Mouse (Mus musculus): Measurements from ENCODE around the gene Plcl1.
"Not testable (repeated sequence)": the region's sequence is repeated elsewhere in the genome, so short reads cannot be mapped to it uniquely, and the experiment has no call there.

Gene Plcl1

DNA sequence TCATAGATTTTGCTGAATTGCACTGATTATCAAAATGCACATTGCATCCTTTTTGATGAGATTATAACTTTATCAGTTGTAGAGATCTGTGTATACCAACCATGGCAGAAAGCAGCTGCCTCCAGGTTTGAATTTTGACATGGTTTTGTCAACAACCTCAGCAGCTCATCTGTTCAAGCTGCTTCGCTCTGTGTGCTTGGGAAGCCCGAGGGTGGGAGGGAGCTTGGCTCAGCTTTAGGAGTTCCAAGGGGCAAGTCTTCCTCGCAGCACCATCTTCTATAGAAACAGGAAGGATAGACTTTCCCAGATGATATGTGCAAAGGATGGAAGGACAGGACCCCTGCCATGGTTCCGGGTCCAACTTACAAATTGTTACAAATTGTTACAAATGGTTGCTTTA, 32.9 kb downstream of the Plcl1 start:
- DNase-seq (ENCODE audit: low spot score in 2 of 2) = no peak

DNA sequence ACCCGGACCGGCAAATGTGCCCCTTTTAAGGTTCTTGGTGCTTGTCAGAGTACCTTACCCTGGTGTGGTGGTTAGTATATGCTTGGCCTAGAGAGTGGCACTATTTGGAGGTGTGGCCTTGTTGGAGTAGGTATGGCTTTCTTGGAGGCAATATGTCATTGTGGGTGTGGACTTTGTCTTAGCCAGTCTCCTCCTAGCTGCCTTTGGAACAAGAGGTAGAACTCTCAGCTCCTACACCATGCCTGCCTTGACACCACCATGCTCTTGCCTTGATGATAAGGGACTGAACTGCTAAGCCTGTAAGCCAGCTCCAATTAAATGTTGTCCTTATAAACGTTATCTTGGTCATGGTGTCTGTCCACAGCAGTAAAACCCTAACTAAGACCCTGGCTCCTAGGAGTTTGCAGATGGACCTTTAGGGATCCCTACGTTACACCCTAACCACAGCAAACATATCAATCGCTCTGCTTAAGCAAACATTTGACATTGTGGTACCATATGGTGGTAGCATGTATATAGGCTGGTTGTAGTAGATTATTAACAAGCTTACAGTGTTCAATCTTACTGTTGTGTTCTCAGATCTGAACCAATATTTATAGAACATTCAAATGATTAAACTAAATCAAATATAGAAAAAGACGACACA, 39.4 kb downstream of the Plcl1 start:
- no peak for DNase-seq (ENCODE audit: low spot score in 2 of 2)

DNA sequence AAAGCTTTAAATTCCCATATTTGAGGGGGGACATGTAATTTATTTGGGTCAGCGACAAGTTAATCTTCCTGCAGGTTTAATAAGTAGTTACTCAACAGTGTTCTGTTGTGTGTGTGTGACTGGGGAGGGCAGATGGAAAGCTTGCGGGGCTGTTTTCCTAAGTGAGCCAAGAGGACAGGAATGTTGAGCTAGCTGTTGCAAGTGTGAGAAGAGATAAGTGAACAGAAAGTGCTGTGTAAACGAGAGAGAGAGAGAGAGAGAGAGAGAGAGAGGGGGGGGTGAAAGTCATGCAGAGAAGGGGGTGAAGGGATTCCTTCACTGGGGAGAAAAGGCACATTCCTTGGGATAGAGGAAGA, 39.9 kb downstream of the Plcl1 start:
- DNase-seq (ENCODE audit: low spot score in 2 of 2) = no peak

GRCm38 (mm10) chr1:55446273-55446672, 40.6 kb downstream of the Plcl1 start:
- no peak for DNase-seq (ENCODE audit: low spot score in 2 of 2)

DNA sequence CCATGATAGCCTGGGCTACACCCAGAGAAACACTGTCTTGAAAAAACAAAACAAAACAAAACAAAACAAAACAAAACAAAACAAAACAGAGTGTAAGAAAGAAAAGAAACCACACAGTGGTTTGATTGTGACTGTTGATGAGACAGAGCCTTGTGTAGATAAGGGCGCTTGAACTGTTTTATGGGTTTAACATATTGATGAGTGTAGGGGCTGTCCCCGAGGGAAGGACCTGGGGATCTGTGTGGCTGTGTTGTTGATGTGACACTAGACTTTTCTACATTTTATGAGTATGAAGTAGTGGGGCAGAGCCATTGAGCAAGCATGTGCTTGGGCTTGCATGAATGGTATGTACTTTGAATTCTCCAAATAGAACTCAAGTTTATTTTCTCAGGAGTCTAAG, 41.2 kb downstream of the Plcl1 start:
- no peak for DNase-seq (ENCODE audit: low spot score in 2 of 2)

GRCm38 (mm10) chr1:55447661-55448060, 41.9 kb downstream of the Plcl1 start:
- no peak for DNase-seq (ENCODE audit: low spot score in 2 of 2)

GRCm38 (mm10) chr1:55448104-55448503, 42.4 kb downstream of the Plcl1 start:
- DNase-seq (ENCODE audit: low spot score in 2 of 2) = no peak

DNA sequence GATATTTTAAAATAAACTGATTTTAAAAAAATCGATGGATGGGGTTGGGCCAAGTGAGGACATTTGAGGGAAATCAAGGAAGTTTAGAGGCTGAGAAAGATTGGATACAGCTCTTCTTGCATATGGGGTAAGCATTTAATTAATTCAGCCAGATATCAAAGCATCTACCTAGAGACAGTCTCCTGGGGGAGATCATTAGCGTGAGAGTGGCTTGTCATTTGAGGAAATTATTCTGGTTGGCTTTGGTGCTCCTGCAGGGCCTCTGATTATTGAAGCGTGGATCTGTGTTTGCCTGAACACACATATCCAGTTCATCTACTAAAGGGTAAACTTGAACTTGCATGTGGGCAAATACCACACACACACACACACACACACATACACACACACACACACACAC, 44.1 kb downstream of the Plcl1 start:
- DNase-seq (ENCODE audit: low spot score in 2 of 2) = no peak

GRCm38 (mm10) chr1:55454119-55454518, 48.4 kb downstream of the Plcl1 start:
- no peak for DNase-seq (ENCODE audit: low spot score in 2 of 2)

GRCm38 (mm10) chr1:55462301-55462700, 56.6 kb downstream of the Plcl1 start:
- no peak for DNase-seq (ENCODE audit: low spot score in 2 of 2)

DNA sequence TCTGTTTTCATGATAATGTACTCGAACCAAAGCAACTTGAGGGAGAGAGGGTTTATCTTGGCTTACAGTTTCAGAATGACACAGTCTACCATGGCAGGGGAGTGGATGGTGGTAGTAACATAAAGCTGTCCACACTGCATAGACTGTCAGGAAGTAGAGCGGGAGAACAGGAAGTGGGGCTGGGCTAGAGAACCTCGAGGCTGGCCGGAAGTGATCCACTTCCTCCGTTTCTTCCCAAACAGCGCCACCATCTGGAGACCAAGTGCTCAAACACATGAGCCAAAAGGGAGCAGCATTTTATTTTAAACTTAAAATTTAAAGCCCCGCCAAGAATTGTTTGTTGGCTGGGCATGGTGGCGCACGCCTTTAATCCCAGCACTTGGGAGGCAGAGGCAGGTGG, 68.0 kb downstream of the Plcl1 start:
- no peak for DNase-seq (ENCODE audit: low spot score in 2 of 2)

DNA sequence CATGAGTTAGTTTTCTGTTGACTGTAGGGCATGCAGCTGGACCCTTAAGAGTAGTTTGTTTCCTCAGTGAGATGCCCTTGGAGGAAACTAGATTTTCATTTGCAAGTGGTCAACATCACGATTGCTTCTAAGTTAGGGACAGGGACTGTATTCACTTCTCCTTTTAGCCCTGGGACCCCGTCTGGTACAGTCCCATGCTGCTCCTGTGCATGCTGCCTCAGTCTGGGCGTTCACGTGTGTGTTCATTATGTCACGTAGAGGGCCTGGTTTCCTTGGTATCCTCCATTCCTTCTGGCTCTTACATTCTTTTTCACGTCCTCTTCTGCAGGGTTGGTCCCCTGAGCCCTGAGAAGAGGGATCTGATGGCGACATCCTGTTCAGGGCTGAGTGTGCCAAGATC, 69.3 kb downstream of the Plcl1 start:
- DNase-seq (ENCODE audit: low spot score in 2 of 2) = no peak

GRCm38 (mm10) chr1:55487371-55487770, 81.7 kb downstream of the Plcl1 start:
- not testable (repeated sequence) for DNase-seq (ENCODE audit: low spot score in 2 of 2)

DNA sequence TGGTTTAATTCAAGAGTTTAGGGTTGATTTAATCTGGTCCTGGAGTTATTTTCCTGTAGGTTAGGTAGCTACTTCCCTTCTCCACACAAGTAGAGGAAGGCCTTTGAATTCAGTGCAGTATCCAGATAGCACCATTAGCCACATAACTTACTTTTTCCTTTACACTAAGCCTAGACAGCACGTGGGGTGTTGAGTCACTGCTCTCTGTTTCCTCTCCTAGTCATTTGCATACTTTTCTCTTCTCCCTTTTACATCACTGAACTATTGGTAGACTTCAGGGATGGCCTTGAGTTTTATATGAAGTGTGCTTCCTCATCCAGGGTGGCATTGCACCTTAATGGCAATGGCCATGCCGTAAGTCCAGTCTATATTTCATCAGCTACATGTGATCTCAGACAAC, 82.5 kb downstream of the Plcl1 start:
- DNase-seq (ENCODE audit: low spot score in 2 of 2) = no peak

- DNase-seq (ENCODE audit: low spot score in 2 of 2) = no peak
Measured at GRCm38 (mm10) chr1:55489355-55489754, 83.6 kb downstream of the Plcl1 start.

DNA sequence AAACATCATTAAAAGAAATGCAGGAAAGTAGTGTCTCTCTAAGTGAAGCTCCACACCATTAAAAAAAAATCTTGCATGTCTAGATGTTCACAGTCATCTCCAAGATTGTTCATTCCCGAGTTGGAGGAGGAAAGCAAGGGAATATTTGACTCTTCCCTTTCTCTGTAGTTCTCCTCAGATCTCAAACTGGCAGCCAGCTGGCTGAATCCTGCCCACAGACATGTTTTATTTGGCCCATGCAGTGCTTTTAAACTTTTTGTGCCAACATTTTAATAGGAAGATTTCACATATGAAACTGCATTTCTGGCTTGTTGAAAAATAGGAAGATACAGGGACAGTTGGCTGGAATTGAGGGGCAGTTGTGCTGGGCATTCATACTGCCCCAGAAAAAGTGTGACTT, 94.2 kb downstream of the Plcl1 start:
- no peak for DNase-seq (ENCODE audit: low spot score in 2 of 2)

DNA sequence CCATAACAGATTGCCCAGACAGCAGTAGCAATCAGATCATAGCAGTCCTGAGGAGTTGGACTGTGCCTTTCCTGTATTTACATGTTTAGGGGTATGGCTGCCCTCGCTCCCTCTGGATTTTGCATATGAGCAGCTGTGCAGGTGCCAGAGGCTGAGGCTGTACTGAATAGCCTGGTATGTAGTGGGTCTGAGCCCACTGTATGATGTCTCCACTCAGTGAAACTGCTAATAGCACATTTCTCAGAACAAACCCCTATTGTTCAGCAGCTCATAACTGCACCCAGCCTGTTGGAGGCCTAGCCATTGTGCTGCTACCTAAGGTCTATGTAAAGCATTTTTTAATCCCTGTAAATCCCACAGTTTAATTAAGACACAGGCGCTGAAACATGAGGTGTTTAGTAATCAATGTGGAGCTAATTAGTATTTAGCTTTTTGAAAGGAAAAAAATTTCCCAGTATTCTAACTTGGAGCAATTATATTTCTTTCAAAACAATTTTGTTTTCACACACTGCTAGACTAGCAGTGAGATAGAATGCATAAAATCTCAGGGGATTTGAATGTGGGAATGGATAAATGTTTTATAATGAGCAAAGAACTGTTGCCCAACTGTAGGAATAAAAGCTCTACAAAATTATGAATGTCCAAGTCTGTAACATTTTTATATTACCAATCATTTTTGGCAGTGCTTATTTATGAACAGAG, 95.4 kb downstream of the Plcl1 start:
- no peak for DNase-seq (ENCODE audit: low spot score in 2 of 2)

DNA sequence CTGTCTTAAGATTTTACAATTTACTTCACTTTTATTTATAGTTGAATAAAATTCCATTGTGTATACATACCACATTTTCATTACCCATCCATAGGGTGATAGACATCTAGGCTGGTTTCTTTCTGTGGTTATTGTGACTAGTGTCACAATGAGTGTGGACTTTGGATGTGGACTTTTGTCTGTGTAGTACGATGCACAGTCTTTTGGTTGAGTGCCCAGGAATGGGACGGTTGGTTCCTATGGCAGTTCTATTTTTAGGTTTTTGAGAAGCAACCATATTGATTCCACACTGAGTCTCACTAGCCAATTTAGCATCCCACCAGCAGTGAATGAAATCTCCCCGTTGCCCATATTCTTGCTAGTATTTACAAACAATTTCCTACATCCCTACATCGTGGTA, 100.1 kb downstream of the Plcl1 start:
- DNase-seq (ENCODE audit: low spot score in 2 of 2) = no peak

DNA sequence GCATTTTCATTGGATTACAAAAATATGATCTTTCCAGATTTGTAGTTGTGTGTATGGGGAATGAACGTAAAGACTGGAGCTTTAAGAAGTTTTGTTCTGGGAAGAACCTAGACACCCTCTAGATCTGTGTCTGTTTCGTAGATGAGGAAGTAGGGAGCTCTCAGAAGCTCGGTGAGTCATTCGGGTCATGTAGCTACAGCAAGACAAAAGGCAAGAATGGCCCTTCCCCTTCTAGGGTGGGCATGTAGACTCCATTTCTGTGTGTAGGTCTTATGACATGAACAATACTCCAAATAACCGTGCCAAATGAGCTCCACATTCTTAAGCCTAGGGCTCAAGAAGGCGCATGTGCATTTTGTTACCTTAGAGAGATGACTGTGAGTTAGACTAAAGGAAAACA, 101.3 kb downstream of the Plcl1 start:
- no peak for DNase-seq (ENCODE audit: low spot score in 2 of 2)

DNA sequence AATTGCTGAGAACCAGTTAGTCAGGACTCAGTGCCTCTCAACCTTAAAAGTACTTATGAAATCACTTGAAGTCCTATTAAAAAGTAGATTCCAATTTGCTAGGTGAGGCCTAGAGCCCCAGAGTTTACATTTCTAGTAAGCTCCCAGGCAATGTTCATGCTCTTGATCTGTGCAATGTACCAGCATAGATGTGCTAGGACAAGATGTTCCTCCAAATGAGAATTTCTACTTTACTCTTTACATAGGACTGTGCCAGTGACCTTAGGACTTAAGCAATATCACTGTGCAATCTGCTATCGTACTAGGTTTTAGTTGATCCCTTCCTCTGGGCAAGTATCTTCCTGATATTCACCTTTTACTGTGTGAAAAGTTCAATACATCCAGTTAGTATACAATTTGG, 103.9 kb downstream of the Plcl1 start:
- no peak for DNase-seq (ENCODE audit: low spot score in 2 of 2)

- no peak for DNase-seq (ENCODE audit: low spot score in 2 of 2)
Measured at GRCm38 (mm10) chr1:55512165-55512564, 106.4 kb downstream of the Plcl1 start.

GRCm38 (mm10) chr1:55512799-55513198, 107.1 kb downstream of the Plcl1 start:
- DNase-seq (ENCODE audit: low spot score in 2 of 2) = not testable (repeated sequence)

DNA sequence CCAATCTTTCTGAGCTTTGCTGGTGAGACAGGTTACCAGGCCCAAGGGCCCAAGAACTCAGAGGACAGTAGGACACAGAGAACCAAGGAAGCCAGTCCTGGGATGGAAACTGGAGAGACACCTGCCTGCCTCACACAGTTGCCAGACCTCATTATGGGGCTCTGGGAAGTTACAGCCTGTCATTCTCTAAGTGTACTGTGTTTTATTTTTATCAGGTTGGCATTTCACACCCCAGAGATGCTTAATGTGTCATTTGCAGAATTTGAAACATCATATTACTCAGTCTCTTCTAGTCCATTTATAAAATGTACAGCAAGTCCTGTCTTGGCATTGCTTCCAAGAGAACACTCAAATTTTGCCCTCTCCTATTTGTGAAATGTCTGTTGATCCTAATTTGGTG, 111.5 kb downstream of the Plcl1 start:
- DNase-seq (ENCODE audit: low spot score in 2 of 2) = no peak

GRCm38 (mm10) chr1:55523966-55524365, 118.2 kb downstream of the Plcl1 start:
- no peak for DNase-seq (ENCODE audit: low spot score in 2 of 2)

Data from urinary bladder, postnatal 4 days (tissue).